In the genomic region with DNA sequence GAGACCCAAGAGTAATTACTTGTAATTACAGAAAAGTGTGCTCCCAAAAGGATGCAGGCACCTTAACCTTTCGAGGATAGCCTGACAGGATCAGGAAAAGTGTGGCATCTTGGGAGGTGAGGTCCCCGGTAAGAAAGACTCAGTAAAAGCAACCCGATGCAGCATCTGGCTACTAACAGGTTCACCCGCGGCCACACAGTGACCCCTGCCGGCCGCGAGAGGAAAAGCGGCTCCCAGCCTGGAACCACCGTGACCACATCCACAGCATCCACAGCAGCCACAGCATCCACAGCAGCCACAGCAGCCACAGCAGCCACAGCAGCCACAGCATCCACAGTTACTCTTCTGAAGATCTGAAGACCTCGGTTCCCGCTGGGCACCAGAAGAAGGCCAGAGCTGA, we compare ENCODE assay signal across 8 mouse cellular contexts. TPM values are rescaled to one million over a fixed set of nuclear protein-coding genes. Genes with fewer than 3 reads are reported as not detected.
A peak's percentile ranks its signal among the peaks of the same experiment; 100 is the strongest.
DNase-seq lines count a peak whose midpoint lies in the region; ATAC-seq lines count a peak whose summit lies in the region.

No protein-coding gene starts in this region.

- no peak overlapping the region for H3K4me3 ChIP-seq in forebrain, embryonic 14.5 days (ENCODE audit: low read depth, low read length)
- H3K4me3 ChIP-seq in forebrain, embryonic 15.5 days, result no peak overlapping the region

- no peak overlapping the region for H3K4me2 ChIP-seq in forebrain, embryonic 14.5 days (ENCODE audit: low read length)
- no peak overlapping the region for H3K4me2 ChIP-seq in forebrain, embryonic 15.5 days (replicated peaks)

- H3K4me1 ChIP-seq in forebrain, embryonic 14.5 days (ENCODE audit: control insufficient read depth, insufficient read depth, low read length), result no peaks in the 10 kb centered on the region
- no peaks in the 10 kb centered on the region for H3K4me1 ChIP-seq in forebrain, embryonic 15.5 days

- no peak overlapping the region for H3K9ac ChIP-seq in forebrain, embryonic 14.5 days (ENCODE audit: low read length)
- no peak overlapping the region for H3K9ac ChIP-seq in forebrain, embryonic 15.5 days (replicated peaks)

- DNase-seq in forebrain, embryonic 14.5 days (ENCODE audit: low spot score), result peak; percentile 50
- peak; percentile 15 for DNase-seq in right cerebral cortex, adult 18-20 months
- no peak for DNase-seq in right cerebral cortex, postnatal 25 days
- DNase-seq in cerebellum, postnatal 25 days, result peak; percentile 33 to 54
- peak; percentile 73 for DNase-seq in induced T-regulatory cell, adult 2 months (ENCODE audit: low read depth)
- peak; percentile 58 for DNase-seq in lung, postnatal 10 days
- DNase-seq in spleen, postnatal 4 days (ENCODE audit: low spot score in 2 of 2), result peak; percentile 33 to 76

- H3K27me3 ChIP-seq in forebrain, embryonic 14.5 days (replicated peaks; ENCODE audit: control insufficient read depth, insufficient read depth, low read length), result peaks cover 30% of the 10 kb centered on the region; the same call in 1 of the 2 replicates
- H3K27me3 ChIP-seq in forebrain, embryonic 15.5 days, result peaks cover 46% of the 10 kb centered on the region

- no peak for ATAC-seq in forebrain, embryonic 14.5 days
- no peak for ATAC-seq in forebrain, embryonic 15.5 days (replicated peaks)

- WGBS in forebrain, embryonic 14.5 days, result under 1% methylated on average over 12 of the region's 12 CpGs
- WGBS in forebrain, embryonic 15.5 days, result 3% methylated on average over 12 of the region's 12 CpGs

- H3K27ac ChIP-seq in forebrain, embryonic 14.5 days (ENCODE audit: low read depth, low read length), result no peak overlapping the region
- H3K27ac ChIP-seq in forebrain, embryonic 15.5 days (replicated peaks), result no peak overlapping the region

- H3K36me3 ChIP-seq in forebrain, embryonic 14.5 days (ENCODE audit: control insufficient read depth, insufficient read depth, low read length), result no peaks in the 10 kb centered on the region
- no peaks in the 10 kb centered on the region for H3K36me3 ChIP-seq in forebrain, embryonic 15.5 days

- no peaks in the 10 kb centered on the region for H3K9me3 ChIP-seq in forebrain, embryonic 14.5 days (replicated peaks; ENCODE audit: control insufficient read depth, low read length)
- no peaks in the 10 kb centered on the region for H3K9me3 ChIP-seq in forebrain, embryonic 15.5 days

RNA-seq across cellular contexts. Expression of a gene that starts 36.4 kb away (rescaled TPM):
- polyA plus RNA-seq in forebrain, embryonic 14.5 days (2014; fragmentation: Nextera tagmentation; extraction: Ambion mirVana), result not detected in 2 replicates
- not detected in 2 replicates for polyA plus RNA-seq in forebrain, embryonic 15.5 days (2015; fragmentation: Nextera tagmentation; extraction: Ambion mirVana)

RNA-seq across cellular contexts. Expression of a gene that starts 40.8 kb away (rescaled TPM):
- not detected in 2 replicates for polyA plus RNA-seq in forebrain, embryonic 14.5 days (2014; fragmentation: Nextera tagmentation; extraction: Ambion mirVana)
- not detected in 2 replicates for polyA plus RNA-seq in forebrain, embryonic 15.5 days (2015; fragmentation: Nextera tagmentation; extraction: Ambion mirVana)

RNA-seq across cellular contexts. Expression of a gene that starts 46.8 kb away (rescaled TPM):
- polyA plus RNA-seq in forebrain, embryonic 14.5 days (2014; fragmentation: Nextera tagmentation; extraction: Ambion mirVana), result not detected in 2 replicates
- not detected in 2 replicates for polyA plus RNA-seq in forebrain, embryonic 15.5 days (2015; fragmentation: Nextera tagmentation; extraction: Ambion mirVana)

RNA-seq across cellular contexts. Expression of a gene that starts 51.5 kb away (rescaled TPM):
- not detected in 2 replicates for polyA plus RNA-seq in forebrain, embryonic 14.5 days (2014; fragmentation: Nextera tagmentation; extraction: Ambion mirVana)
- polyA plus RNA-seq in forebrain, embryonic 15.5 days (2015; fragmentation: Nextera tagmentation; extraction: Ambion mirVana), result not detected in 2 replicates

RNA-seq across cellular contexts. Expression of a gene that starts 57.4 kb away (rescaled TPM):
- polyA plus RNA-seq in forebrain, embryonic 14.5 days (2014; fragmentation: Nextera tagmentation; extraction: Ambion mirVana), result not detected in 2 replicates
- not detected in 2 replicates for polyA plus RNA-seq in forebrain, embryonic 15.5 days (2015; fragmentation: Nextera tagmentation; extraction: Ambion mirVana)
